Mouse (Mus musculus) intestine, postnatal 0 days (tissue): Measurements from ENCODE around the gene Hapln1. TPM values are rescaled to one million over a fixed set of nuclear protein-coding genes. Genes with fewer than 3 reads are reported as not detected.

ENCODE experiments used
- ATAC-seq: fragments of 200-750 bp; cut with Nextera tagmentation; 2 replicates; pipeline ENCODE4 v1.8.0; 2017; ENCODE audit warnings: mild to moderate bottlenecking, moderate TSS enrichment, moderate library complexity
- H3K27ac ChIP-seq: fragments of 300-500 bp; sonication (generic); 2 replicates; pipeline ENCODE4 v1.5.1; 2014; ENCODE audit warnings: mild to moderate bottlenecking, low read depth, low read length, moderate library complexity
- H3K27me3 ChIP-seq: fragments of 300-500 bp; sonication (generic); replicated peaks from 2 replicates; pipeline ENCODE4 v1.6.1; 2014; ENCODE audit warnings: low read length, mixed read lengths; ENCODE audit not compliant: control insufficient read depth, insufficient read depth
- H3K36me3 ChIP-seq: fragments of 300-500 bp; sonication (generic); 2 replicates; pipeline ENCODE4 v1.6.1; 2014; ENCODE audit warnings: mild to moderate bottlenecking, moderate library complexity; ENCODE audit not compliant: control insufficient read depth, insufficient read depth
- H3K4me1 ChIP-seq: fragments of 300-500 bp; sonication (generic); replicated peaks from 2 replicates; pipeline ENCODE4 v1.6.1; 2014; ENCODE audit warnings: antibody characterized with exemption, low read length, mixed read lengths; ENCODE audit not compliant: control insufficient read depth, insufficient read depth
- H3K4me2 ChIP-seq: fragments of 300-500 bp; sonication (generic); replicated peaks from 2 replicates; pipeline ENCODE4 v1.6.1; 2014; ENCODE audit warnings: low read depth, mild to moderate bottlenecking, moderate library complexity
- H3K4me3 ChIP-seq: fragments of 300-500 bp; sonication (generic); 2 replicates; pipeline ENCODE4 v1.5.1; 2014; ENCODE audit warnings: low read depth, low read length
- H3K9ac ChIP-seq: fragments of 300-500 bp; sonication (generic); 2 replicates; pipeline ENCODE4 v1.6.1; 2014; ENCODE audit warnings: mild to moderate bottlenecking, low read depth, low read length
- H3K9me3 ChIP-seq: fragments of 300-500 bp; sonication (generic); 2 replicates; pipeline ENCODE4 v1.6.1; 2016; ENCODE audit warnings: mixed run types; ENCODE audit not compliant: control insufficient read depth
- CTCF ChIP-seq: sonication (generic); IDR thresholded peaks from 2 replicates; pipeline ENCODE4 v1.5.1; 2016; ENCODE audit warnings: low read depth, mild to moderate bottlenecking, control low read depth, antibody characterized with exemption, moderate library complexity
- WGBS: fragments of 180-500 bp; shearing (Covaris S2); extraction: QIAGEN DNeasy Blood & Tissue Kit; methylation state at CpG from one replicate; pipeline ENCODE4 v1.1.7; 2014; 5-methylcytosine and 5-hydroxymethylcytosine counted together
- polyA plus RNA-seq: library from polyadenylated mRNA; unstranded; fragments of >200 nt; fragmentation: Nextera tagmentation; extraction: Ambion mirVana; gene quantifications from 2 replicates; pipeline ENCODE4 v1.2.1, GENCODE M21; 2015

Gene Hapln1
- polyA plus RNA-seq = 1.5 and 3.8 TPM in 2 replicates

DNA sequence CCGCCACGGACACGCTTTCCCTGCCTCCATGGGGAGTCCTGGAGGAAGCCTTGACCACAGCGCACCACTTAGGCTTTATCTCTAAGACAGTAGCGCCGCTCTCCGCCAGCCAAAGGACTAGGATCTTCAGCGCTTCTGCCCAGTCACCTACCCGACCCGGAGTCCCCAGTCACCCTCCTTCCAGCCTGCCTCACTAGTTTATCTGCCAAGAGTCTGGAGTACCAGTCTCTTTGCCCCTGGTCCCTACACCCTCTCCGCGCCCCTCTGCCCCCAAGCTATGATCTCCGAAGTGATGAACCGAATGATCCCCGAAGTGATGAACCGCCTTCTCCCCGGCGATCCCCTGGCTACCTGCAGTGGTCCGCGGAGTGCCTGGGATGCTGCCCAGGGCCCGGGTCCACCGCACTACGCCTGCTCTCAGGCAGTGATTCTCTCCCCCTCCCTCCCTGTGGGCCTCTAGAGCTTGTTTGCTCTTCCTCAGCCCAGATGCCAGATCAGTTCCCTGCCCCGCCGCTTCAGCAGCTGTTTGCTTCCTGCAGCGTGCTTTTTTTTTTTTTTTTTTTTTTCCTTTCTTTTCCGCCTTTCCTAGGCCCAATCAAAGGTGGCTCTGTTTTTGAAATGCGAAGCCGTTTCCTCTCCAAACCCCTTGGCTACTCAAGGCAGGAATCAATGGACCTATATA, at the start of gene Hapln1:
TSS of gene Hapln1 (plus strand) at position 592 of the 682 bp plus-strand sequence.
- TF ChIP-seq CTCF = peak; percentile 67
- Histone ChIP-seq H3K4me2 (peak within 1 kb of the TSS; percentile 90), H3K27ac (no peak within 1 kb of the TSS), H3K27me3 (no peaks in the 10 kb centered on the region), H3K9ac (peak within 1 kb of the TSS; percentile 12; the same call in 1 of the 2 replicates), H3K36me3 (no peaks in the 10 kb centered on the region), H3K4me1 (no peaks in the 10 kb centered on the region), H3K4me3 (peak within 1 kb of the TSS; percentile 49), H3K9me3 (no peaks in the 10 kb centered on the region)
- 3% methylated on average over 28 of the region's 29 CpGs for WGBS
- no peak; the same call in 1 of the 2 replicates for ATAC-seq

DNA sequence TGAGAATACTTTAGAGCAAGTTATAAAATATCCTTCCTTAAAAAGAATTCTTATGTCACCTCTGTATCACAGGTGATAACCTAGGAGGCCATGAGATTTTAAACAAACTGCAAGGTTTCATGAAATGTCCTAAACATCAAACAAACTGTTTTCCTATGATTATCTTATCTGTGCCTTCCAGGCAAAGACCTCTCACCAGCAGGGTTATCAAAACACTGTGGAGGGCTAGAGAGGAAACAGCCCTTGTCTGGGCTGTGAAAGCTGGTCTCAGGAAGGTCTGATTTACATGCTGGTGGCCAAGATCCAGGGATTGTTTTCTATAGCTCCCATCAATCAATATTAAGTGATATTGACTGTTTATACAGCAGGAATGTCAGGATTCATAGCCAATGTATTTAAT, 46.4 kb upstream of the Hapln1 start:
- no peak overlapping the region for H3K4me2 ChIP-seq
- TF ChIP-seq CTCF = no peak
- no peak overlapping the region for H3K4me3 ChIP-seq
- H3K4me1 ChIP-seq = no peaks in the 10 kb centered on the region
- H3K27me3 ChIP-seq = no peaks in the 10 kb centered on the region
- H3K36me3 ChIP-seq = no peaks in the 10 kb centered on the region
- no peak overlapping the region for H3K9ac ChIP-seq
- no peaks in the 10 kb centered on the region for H3K9me3 ChIP-seq
- no peak for ATAC-seq
- H3K27ac ChIP-seq = no peak overlapping the region

DNA sequence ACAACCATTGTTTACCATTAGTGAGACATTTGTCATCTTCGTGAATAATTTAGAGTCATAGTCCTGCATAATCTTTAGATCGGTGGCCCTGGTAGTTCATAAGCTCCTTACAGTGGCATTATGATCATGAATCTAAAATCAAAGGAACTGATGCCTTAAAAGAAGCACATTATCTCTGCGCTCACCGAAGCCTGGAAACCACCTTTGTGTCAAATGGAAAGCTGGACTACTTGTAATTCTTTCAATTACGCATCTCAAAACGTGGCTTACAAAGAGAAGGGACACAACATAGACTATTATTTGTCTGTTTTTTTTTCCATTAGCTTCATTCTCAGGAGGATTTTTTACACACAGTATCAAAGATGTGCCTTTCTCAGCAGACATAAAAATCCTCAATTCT, 45.9 kb upstream of the Hapln1 start:
- ATAC-seq = no peak
- no peaks in the 10 kb centered on the region for H3K4me1 ChIP-seq
- TF ChIP-seq CTCF = no peak

DNA sequence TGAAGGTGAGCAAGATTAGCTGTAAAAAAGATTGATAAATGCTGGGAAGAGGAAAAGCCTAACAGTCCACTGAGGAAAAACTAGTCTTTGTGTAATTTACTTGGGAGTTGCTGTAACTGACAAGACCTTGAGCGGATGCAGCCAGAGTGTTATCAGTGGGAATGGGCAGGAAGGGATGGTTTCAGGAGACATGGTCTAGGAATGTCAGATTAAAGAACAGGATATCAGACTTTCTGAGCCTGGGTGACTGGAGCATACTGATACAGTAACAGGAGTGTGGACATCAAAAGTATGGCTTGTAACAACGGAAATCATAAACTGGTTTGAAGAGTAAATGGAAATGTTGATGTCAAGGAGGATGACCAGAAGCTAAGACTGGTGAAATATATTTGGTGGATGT, 43.0 kb upstream of the Hapln1 start:
- Histone ChIP-seq H3K9me3 (no peaks in the 10 kb centered on the region), H3K9ac (no peak overlapping the region), H3K4me3 (no peak overlapping the region), H3K4me2 (no peak overlapping the region), H3K4me1 (no peaks in the 10 kb centered on the region), H3K36me3 (no peaks in the 10 kb centered on the region), H3K27ac (no peak overlapping the region), H3K27me3 (no peaks in the 10 kb centered on the region)
- ATAC-seq = no peak
- TF ChIP-seq CTCF = no peak
- 75% methylated on average over 2 of the region's 2 CpGs for WGBS

More for the DNA sequence above, 45.9 kb upstream of the Hapln1 start:
- 65% methylated on average over 6 of the region's 6 CpGs for WGBS
- Histone ChIP-seq H3K36me3 (no peaks in the 10 kb centered on the region), H3K9ac (no peak overlapping the region), H3K4me3 (no peak overlapping the region), H3K27ac (no peak overlapping the region), H3K9me3 (no peaks in the 10 kb centered on the region), H3K27me3 (no peaks in the 10 kb centered on the region), H3K4me2 (no peak overlapping the region)

DNA sequence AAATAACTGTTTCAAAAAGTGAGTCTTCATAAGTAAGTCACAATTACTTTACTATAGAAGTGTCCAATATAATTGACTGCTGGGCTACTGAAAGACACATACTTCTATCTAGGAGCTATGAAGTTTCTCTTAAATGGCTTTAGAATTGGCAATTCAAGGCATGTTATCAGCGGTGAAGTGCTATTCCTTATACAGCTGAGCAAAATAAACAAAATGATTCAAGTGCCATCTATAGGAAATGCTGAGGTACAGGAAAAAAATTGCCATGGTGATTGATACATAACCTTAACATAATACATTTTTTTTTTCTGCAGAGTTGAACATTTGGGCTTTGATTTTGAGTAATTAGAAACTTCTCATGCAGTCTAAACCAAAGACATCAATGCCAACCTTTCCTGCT, 40.2 kb upstream of the Hapln1 start:
- no peak for TF ChIP-seq CTCF
- ATAC-seq = no peak
- H3K27me3 ChIP-seq = no peaks in the 10 kb centered on the region
- no peaks in the 10 kb centered on the region for H3K4me1 ChIP-seq
- no peak overlapping the region for H3K4me3 ChIP-seq
- no peak overlapping the region for H3K9ac ChIP-seq
- H3K27ac ChIP-seq = no peak overlapping the region
- WGBS = 49% methylated on average over 1 of the region's 1 CpGs
- no peaks in the 10 kb centered on the region for H3K9me3 ChIP-seq
- H3K36me3 ChIP-seq = no peaks in the 10 kb centered on the region
- no peak overlapping the region for H3K4me2 ChIP-seq

DNA sequence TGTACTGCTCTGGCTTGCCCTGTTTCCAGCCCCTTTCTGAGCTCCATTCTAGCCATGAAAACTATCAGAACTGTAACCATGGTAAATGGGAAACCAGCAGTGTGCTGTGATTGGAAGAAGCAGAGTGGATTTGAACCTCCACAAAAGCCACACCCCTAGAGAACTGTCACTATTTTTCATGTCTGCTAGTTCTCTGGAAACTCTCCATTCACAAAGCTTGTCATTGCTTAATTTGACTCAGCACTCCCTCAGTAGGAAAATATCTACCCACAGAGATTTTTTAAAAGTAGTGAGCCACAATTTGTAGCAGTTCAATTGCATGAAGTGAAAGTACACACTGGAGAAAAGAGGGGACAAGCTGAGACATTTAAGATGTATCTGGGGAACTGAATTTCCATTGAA, 18.1 kb upstream of the Hapln1 start:
- TF ChIP-seq CTCF = no peak
- Histone ChIP-seq H3K27me3 (no peaks in the 10 kb centered on the region), H3K4me1 (no peaks in the 10 kb centered on the region), H3K9ac (no peak overlapping the region), H3K4me3 (no peak overlapping the region), H3K4me2 (no peak overlapping the region), H3K9me3 (no peaks in the 10 kb centered on the region), H3K36me3 (no peaks in the 10 kb centered on the region), H3K27ac (no peak overlapping the region)
- no peak for ATAC-seq

DNA sequence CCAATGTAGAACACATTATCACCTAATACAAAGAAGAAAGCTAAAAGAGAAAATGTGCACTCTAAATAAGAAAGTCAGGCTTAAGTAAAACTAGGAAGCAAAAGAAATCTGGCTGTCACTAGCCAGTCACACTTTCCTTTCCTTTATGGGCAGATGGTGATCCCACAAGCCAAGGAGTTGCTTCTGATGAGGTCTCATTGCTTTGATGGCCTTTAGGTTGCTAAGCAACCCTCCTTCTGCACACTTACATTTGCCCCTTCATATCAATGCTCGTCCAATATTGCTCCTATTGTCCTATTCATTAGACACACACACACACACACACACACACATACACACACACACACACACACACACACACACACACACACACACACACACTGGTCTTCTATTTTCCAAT, 10.9 kb upstream of the Hapln1 start:
- Histone ChIP-seq H3K9ac (no peak overlapping the region), H3K4me3 (no peak overlapping the region), H3K4me2 (no peak overlapping the region), H3K27ac (no peak overlapping the region), H3K36me3 (no peaks in the 10 kb centered on the region), H3K4me1 (no peaks in the 10 kb centered on the region), H3K27me3 (no peaks in the 10 kb centered on the region), H3K9me3 (no peaks in the 10 kb centered on the region)
- no peak for TF ChIP-seq CTCF
- no peak for ATAC-seq
- WGBS = 45% methylated on average over 1 of the region's 1 CpGs
